Mouse (Mus musculus) embryo, embryonic 10.5 days (tissue): ENCODE measurements around the gene Optn.
A peak's percentile ranks its signal among the peaks of the same experiment; 100 is the strongest.

ENCODE experiments used
- DNase-seq: peaks from one replicate; pipeline ENCODE4 v3.0.0-alpha.2; 2015; ENCODE audit warnings: low spot score

Optn gene

DNA sequence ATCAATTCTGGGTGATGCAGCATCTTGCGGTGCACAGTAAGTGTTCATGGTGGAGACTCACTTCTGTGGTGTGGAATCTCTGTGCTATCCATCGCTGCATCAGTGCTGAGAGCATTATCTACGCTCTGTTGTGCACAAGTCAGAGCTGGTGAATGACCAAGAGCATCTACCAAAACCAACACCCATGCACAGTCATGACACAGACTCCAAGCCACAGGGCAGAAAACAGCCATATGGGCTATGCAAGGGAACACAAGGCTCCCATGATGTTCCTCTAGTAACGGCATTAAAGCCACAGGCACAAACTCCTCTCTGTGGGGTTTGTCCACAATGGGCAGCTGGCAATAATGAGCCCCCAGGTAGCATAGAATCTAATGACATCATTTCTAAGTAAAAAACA lies 34.0 kb downstream of the Optn start:
- no peak for DNase-seq

DNA sequence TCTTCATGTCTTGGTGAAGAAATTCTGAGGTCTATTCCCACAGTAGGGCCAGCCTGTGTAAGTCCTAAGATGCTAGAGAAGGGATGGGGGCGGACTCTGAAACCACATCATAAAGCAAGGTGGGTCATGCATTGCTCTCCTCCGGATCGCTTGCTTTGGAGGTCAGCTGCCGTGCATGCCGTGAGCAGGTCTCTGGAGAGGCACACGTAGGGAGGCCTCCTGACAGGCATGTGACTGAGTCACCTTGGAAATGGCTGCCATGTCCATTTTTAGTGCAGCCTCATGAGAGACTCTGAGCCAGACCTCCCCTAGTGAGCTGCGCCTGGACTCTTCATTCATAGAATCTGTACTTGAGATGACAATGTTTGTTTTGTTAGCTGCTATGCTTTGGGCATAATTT lies 35.8 kb downstream of the Optn start:
- no peak for DNase-seq

DNA sequence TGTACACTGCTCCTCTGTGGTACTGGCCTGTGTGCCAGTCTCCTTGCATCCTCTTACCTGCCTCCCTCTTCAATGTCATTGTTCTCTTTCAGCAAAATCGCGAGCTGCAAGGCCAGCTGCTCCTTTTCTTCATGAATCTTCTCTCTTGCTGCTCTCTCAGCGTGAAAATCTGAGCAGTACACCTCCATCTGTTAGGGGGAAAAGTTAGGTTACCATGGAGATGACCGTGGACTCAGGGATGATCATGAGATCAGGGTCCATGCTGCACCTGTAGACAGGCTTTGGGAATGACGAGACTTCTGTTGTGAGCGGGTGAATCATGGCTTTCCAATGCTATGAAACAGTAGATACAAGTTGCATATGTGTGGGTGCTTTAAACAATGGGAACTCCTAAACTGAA lies 36.8 kb downstream of the Optn start:
- DNase-seq = no peak

DNA sequence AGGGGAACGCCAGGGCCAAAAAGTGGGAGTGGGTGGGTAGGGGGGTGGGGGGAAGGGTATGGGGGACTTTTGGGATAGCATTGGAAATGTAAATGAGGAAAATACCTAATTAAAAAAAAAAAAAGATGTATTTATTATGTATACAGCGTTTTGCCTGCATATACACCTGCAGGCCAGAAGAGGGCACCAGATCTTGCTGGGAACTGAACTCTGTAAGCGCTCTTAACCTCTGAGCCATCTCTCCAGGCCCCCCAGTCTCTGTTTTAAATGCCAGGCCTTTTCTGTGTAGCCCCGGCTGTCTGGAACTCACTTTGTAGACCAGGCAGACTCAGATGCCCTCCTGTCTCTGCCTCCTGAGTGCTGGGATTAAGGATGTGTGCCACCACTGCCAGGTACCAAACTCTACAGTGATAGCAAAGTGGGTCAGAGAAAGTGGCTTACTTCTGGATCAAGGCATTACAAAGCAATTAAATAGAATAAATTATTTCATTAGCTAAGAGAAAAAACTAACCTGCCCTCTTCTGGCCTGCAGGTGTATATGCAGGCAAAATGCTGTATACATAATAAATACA lies 38.6 kb downstream of the Optn start:
- peak; percentile 37 for DNase-seq

DNA sequence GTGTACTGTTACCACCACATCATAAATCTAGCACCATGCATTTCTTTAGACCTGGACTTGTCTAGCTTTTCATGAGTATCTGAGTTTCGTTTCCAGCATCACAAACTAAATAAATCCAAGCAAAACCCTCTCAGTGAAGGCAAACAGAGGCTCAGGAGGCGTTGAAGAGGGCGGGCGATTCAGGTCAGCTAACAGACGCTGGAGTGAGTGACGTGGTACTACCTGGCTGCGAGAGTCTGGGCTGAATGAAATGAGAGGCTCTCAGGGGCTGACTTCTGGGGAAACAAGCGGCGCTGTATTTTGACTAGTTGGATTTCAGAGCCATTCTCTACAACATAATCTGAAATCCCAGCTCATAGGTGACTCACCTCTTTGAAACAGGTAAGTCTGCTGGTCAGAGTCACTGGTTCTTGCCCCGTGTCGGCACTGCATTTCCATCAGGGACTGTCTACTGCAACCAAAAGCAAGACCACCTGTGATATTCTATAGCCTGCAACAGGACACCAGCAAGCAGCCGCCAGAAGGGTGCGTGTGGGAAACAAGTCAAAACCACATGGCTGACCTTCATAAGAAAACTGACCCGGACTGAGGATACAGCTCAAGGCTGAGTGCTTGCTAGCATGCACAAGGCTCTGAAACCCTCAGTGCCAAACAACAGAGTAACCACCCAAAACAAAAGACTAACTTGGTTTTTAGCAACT lies 40.0 kb downstream of the Optn start:
- peak; percentile 28 for DNase-seq

DNA sequence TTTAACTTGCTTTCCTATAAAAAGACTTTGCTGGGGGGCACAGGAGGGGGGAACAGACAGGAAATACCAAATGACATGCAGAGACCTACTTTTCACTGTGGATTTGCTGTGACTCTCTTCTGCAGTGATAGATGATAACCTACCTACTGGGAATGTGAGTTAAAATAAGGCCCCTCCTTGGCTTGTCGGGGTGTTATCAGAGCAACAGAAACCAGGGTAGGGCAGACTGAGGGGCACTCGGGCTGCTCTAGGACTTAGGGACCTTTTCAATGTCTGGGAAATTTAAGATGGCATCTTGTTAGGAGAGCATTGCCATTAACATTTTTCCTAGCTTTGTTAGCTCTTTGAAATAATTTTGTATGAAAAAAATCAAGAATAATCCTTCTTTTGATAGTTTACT lies 40.6 kb downstream of the Optn start:
- no peak for DNase-seq

DNA sequence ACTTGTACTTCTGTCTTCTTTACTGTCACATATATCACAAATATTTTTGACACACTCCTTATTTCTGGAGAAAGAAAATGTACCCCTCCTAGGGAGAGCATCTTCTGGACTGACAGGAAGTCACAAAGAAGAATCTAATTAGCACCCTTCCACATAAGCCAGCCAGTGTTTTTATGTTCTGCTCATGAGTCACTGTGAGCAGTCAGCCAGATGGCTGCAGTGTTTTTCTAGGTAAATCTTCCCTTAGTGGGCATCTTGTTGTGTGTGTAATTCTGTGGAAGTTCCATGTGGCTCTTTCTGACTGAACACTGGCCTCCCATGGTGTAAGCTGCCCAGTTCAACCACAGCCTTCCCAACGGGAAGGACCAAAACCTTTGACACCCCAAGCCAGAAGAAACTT lies 44.1 kb downstream of the Optn start:
- no peak for DNase-seq

DNA sequence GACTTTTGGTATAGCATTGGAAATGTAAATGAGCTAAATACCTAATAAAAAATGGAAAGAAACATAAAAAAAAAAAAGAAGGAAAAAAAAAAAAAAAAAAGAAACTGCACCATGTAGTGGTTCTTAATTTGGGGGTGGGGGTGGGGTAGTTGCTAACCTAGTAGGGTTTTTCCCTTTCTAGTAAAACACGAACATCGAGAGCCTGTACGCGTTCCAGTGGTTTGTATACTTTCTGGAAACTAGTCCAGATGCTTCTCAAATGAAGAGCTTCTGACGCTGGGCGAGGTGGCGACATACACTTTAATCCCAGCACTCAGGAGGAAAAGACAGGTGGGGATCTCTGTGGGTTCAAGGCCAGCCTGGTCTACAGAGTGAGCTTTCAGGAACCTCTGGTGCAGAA lies 46.9 kb downstream of the Optn start:
- DNase-seq = no peak

DNA sequence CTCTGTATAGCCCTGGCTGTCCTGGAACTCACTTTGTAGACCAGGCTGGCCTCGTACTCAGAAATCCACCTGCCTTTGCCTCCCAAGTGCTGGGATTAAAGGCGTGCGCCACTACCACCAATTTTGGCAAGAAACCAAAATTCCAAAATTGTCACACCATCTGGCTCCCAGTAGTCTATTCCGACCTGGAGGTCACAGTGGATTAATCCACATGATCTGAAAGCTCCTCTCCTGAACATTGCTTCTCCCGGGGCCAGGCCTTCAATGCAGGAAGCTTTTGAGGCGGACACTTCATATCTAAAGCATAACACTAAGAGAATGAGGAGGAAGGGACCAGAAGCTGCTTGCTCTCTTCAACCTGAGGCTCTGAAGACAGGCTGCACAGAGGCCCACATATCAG lies 48.3 kb downstream of the Optn start:
- no peak for DNase-seq

DNA sequence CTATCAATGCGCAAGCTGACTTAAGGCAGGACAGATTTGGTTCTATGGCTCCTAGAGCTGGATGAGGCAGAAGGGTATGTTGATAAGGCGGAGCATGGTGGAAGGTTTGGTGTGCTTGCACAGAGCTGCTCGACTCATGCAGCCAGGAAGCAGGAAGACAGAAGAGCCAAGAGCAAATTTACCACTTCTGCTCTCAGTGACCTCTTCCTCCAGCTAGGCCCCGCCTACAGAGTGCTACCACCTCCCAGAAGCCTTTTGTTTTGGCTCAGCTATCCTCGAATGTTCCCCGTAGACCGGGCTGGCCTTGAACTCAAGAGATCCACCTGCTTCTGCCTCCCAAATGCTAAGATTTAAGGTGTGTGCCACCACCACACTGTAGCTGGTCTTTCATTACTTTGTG lies 49.2 kb downstream of the Optn start:
- DNase-seq = no peak

DNA sequence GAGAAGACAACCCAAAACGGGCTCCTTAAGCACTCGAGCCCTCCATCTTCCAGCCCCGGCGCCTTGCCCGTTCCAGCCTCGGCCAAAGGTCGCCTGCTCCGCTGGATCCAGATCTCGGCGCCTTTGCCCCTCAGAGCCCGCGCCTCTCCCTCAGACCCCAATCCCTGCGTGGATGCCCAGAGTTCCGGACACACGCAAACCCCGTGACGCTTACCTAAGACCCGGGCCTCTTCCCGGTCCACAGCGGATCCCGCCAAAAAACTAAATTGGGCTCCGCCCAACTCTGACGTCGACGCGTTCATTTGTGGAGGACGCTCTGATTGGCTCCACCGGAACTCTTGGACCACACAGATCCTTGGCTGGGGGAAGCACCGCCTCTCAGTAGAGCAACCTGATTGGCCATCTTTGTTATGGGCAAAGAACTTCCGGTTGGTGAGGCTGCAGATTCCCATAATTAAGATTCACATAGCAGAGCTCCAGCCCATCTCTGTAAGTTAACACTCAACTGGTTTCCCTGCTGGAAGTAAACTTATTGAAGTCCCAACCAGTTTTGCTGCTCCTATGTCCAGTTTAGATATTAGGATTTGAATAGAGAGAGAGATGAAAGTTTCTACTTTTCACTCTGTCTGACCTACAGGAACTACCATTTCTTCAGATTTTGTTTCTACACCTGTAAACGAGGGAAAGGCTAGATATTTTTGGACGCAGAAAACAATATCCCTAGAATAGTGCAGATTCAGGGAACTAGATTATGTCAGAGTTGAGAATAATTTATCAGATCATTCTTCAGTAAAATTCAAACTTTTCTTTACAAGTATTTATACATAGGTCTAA lies 51.1 kb downstream of the Optn start, which contains the start of gene Mcm10:
Mcm10 (minus strand) TSS at position 301 of the 834 bp plus-strand sequence.
- peak; percentile 99 for DNase-seq

DNA sequence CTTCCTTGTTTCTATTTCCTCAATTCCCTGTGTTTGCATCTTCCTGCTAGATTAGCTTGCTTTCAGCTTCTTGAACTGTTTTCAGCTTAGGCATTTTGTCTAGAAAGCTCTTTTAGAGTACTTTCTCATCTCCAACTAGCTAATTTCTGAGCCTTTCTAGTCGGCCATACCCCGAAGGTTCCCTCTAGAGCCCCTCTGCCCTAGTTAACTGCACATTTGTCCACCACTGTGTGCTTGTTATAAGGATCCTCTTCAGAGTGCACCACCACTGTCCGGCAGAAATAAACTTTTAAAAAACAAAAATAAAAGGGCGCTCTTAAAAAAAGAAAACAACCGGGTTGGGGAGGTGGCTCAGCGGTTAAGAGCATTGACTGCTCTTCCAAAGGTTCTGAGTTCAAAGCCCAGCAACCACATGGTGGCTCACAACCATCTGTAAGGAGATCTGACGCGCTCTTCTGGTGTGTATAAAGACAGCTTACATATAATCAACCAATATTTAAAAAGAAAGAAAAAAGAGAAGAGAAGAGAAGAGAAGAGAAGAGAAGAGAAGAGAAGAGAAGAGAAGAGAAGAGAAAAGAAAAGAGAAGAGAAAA lies 51.9 kb downstream of the Optn start:
- DNase-seq = peak; percentile 22

DNA sequence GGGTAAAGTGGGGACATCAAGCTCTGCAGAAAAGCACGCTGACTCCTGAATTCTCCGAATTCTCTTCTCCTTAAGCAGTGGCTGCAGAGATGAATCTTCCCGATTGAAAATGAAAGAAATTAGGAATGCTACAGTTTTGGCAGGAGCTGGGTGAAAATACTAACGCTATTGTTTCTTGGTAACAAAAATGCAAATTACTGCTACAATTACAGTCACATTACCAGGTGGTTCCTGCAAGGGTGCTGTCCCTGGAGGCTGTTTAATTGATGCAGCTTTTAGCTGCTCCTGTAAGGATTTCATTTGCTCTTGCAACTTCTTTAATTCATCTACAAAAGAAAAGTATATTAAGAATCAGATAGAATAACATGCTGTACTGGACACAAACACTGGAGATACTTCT lies 56.7 kb downstream of the Optn start:
- DNase-seq = no peak

DNA sequence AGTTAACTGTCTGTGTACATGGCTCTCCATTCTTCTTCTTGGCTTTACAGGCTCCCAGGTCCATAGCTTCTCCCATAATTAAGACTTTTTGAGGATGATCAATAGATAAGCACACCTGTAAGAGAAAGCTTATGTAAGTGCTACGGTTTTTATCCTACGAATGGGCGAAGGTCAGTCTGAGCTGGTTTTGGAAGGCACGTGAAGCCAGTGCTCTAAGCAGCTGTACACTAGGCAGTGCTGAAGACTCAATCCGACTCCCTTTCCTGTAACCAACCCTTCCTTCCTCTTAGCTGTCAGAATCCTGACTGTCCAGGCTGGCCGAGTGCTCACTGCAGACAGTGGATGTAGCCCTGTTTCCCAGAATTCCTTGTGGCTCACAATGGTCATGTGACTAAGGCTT lies 62.6 kb downstream of the Optn start:
- DNase-seq = no peak

DNA sequence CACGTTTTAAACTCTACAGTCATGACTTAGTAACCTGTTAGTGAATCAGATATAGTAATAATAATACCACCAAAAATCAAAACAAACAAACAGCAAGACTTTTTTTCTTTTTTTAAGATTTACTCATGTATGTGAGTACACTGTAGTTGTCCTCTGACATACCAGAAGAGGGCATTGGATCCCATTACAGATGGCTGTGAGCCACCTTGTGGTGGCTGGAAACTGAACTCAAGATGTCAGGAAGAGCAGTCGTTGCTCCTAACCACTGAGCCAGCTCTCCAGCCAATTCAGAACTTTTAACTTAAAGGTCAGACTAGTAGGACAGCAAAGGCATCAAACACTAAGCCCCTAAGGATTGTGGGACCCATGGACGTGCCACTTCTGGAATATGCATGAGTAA lies 64.9 kb downstream of the Optn start:
- no peak for DNase-seq

DNA sequence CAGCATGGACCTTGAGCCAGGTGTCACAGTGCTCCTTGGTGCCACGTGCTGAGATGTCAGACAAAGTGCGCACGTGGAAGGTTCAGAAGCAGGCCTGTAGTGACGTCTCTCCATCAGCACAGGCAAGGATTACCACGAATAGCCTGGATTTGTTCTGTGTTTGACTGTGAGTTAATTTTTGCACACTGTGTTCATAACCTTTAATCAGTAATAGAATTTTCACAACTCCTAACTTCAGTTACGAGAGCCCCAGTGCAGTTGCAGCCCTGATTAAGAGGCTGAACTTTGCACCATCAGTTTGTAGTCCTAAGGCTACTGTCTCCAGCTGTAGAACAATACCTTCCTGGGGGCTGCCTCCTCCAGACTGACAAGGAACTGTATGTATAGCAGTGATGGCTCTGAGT lies 67.4 kb downstream of the Optn start:
- DNase-seq = no peak

DNA sequence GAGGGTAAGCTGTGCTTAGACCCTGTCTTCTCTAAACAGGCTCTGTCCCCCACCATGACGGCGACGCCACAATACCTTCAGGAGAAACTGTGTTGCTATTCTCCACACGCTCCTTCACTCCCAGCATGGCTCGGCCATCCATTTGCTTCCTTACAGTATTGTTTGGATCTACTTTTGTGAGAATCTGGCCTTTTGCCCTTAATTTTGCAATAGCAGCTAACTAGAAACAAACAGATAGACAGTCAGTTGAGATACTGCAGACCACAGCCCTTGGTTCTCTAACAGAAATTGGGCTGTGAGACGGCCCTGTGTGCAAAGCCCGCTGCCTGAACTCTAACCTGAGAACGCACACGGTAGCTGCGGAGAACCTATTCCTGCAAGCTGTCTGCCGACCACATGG lies 68.2 kb downstream of the Optn start:
- DNase-seq = no peak

DNA sequence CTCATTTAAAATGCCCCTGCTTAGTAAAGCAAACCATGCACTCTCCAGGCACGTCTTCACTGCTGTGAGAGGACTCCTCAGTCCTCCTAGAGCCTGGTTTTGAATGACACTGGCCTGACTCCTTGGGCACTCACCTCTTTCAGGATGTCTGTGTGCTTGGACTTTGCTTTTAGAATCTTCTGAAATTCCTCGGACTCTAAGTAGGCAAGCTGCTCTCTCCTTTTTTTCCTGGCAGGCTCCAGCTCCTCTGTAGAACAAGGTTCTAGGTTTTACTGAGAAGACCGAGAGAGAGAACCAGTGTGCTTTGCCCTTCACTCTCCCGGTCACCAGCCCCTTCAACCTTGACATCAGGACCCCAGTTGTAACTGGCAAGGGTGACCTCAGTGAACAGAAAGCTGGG lies 69.4 kb downstream of the Optn start:
- DNase-seq = no peak

DNA sequence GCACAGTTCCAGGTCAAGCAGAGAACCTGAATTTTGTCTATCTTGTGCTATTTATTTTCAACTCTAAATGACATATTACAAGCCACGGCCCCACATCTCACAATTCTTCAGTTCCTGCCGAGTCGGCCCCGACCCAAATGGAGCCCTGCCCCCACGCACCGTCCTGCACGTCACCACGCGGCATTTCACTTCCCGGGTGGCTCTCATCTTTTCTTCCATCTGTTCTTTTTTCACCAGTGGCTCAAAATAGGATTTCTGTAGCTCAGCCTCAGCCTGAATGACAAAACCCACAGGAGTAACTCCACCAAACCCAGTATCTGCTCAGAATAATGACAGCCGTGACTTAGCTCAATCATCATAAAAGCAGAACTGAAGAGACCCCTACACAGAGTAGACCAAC lies 70.3 kb downstream of the Optn start:
- DNase-seq = no peak

DNA sequence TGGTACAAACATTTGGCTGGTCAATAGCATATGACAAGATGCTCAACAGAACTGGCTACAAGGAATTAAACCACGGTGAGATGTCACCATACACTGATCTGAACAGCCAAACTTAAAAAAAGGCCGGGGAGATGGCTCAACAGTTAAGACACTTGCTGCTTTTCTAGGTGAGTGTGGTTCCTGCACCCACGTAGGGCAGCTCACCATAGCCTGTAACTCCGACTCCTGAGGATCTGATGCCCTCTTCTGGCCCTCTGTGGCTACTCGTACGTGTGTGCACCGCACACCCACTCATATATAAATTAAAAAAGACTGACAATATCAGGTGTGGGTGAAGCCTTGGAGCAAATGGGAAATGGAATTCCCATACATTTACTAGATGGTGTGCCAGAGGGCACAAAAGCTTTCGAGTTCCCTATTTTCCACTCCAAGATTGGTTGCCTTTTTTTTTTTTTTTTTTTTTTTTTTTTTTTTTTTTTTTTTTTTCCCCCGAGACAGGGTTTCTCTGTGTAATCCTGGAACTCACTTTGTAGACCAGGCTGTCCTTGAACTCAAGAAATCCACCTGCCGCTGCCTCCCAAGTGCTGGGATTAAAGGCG lies 74.9 kb downstream of the Optn start:
- peak; percentile 31 for DNase-seq

DNA sequence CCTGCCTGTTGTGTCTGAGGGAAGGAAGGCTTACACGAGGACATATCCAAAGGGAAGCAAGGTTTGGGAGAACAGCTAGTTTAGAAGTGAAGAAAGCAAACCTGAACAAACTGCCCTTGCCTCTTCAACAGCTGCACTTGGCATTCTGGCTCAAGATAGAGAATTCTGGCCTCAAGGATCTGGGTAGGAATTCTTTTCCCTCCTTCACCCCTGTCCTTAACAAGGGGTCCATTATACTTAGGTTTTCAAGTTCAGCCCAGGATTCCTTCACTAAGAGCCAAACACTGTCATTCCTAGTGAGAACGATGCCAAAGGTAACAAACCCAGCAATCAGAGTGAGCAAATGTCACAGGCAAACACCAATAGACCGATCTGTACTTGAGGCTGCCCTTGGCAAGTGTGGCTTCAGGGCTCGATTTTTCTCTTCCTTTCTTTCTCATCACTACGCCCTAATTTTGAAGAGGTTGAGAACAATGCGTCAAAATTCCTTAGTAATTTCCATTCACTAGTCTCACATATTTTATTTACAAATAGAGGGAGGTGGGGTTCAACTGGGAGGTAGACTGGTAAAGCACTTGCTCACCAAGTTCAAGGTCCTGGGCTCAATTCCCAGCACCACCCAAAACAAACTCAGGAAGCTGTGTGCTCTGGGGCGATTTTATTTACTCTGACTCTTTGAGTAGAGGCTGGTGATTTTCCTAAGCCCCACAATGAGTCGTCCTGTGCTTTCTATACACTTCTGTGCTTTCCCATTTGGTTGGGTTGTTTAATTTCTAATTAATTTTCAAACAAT lies 76.3 kb downstream of the Optn start:
- no peak for DNase-seq

DNA sequence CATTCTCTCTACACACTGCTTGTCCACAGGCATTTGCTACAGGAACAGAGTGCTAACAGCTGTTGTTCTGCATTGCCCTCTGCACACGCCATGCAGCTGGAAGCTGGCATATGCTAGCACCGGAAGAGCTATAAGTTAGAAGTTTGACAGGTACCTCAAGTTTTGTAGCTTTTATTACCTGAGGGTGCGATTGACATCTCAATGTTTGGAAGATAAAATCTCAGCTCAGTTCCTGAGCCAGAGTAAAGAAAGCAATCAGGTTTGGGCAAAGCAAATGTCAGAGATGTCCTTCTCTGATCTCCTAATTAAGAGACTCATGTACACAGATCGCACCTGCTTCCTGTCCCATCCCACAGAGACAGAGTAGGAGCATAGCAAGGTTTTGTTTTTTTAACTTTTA lies 77.1 kb downstream of the Optn start:
- DNase-seq = no peak
